Mouse (Mus musculus) fat pad, adult 2 months (tissue): ENCODE data around the gene Aspn.

Source experiments
- DNase-seq: peaks from one replicate; pipeline ENCODE4 v3.0.0-alpha.2; 2011; ENCODE audit warnings: low read depth, low spot score; ENCODE audit errors: extremely low read depth

Aspn gene

GRCm38 (mm10) chr13:49544279-49544678, at the start of gene Aspn:
Gene Aspn, plus strand, starts transcription at chr13:49544443.
- DNase-seq = no peak

DNA sequence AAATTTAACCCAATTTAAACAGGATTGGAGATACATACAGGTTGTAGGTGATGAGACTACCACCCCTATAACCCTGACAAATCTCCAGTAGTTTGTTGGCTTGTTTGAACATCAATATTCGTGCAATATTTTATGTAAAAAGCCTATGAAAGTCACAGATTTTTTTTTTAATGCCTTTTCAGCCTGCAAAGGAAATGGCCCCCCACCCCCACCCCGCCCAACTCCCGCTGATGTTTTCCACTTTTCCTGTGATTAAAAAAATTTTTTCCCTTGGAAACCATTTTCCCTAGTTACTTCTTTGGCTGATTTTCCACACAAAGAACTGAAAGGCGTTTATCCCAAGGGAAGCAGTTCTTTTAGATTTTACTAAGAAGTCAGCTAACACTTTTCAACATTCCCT, 39.7 kb upstream of the Aspn start, which contains the start of gene Ecm2:
Gene Ecm2, plus strand, starts transcription at position 301 of the 400 bp plus-strand sequence.
- DNase-seq = no peak

GRCm38 (mm10) chr13:49505776-49506175, 38.5 kb upstream of the Aspn start:
- no peak for DNase-seq

DNA sequence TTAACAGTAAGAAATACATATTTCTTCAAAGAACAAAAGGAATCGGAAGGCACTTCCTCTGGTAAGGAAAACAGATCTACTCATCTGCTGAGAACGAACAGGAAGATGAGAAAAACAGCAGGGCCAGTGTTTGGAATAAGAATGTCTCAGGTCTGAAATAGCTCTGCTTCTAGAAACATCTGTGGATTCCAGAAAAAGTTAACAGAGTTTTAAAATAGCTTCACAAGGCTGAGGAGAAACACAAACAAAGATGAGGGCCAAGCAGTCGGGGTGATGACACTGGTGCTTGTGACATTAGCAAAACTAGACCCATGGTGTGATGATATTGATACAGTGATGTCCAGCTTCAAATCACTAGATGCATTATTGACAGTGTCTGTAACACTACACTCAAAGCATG, 37.1 kb upstream of the Aspn start:
- DNase-seq = no peak

GRCm38 (mm10) chr13:49518761-49519160, 25.5 kb upstream of the Aspn start:
- no peak for DNase-seq

GRCm38 (mm10) chr13:49526235-49526634, 18.0 kb upstream of the Aspn start:
- DNase-seq = no peak

DNA sequence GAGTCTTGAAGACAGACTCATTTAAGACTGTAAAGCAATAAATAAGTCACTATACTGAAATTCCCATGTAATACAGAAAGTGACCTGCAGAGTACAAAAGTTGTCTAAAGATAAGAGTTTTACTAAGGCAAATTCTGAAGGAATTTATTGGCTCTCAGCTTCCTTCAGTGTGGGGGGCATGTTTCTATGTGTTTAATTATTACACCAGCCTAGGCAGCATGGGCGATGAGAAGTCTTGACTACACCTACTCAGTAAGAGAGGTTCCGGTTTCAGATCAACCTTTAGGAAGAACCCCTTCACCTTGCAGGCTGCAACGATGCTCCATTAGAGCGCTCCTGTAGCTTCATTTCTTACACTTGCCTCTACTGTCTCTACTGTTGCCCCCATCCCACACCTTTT, 13.6 kb upstream of the Aspn start:
- no peak for DNase-seq

DNA sequence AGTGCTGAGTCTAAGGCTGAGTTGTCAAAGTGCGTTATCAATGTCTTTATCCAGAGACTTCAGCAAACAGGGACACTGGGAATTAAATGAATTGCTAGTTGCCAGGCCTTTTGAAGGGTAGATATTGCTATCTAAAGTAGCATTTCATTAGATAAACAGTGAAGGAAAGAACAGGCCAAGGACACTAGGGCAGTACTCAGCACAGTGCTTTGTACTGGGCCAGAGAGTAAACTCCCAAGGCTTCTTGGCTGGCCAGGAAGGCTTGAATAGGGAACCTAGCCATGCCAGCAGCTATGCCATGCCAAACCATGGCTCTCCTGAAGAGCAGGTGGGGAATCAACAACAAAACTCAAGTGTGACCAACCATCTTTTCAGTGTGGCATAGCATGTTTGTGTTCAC, 7.3 kb upstream of the Aspn start:
- no peak for DNase-seq

DNA sequence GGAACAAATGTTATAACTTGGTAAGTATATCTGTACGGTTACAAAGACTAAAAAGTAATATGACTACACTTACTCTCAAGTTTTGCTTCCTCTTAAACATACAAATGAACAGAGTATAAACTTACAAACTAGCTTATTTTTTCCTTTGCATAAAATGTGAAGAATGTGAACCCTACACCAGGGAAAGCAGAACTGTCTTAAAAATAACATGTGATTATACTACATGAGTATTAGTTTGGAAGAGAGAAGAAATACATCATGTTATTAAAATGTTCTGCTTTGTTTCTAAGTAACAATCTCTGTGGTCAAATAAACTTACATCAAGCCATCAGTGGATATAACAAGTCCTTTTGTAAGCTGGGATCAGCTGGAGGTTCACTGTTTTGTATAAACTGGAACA, 5.5 kb upstream of the Aspn start:
- DNase-seq = no peak

- no peak for DNase-seq
These were observed 1.4 kb downstream of the Aspn start for GRCm38 (mm10) chr13:49545646-49546045.

GRCm38 (mm10) chr13:49546517-49546916, 2.3 kb downstream of the Aspn start:
- no peak for DNase-seq

DNA sequence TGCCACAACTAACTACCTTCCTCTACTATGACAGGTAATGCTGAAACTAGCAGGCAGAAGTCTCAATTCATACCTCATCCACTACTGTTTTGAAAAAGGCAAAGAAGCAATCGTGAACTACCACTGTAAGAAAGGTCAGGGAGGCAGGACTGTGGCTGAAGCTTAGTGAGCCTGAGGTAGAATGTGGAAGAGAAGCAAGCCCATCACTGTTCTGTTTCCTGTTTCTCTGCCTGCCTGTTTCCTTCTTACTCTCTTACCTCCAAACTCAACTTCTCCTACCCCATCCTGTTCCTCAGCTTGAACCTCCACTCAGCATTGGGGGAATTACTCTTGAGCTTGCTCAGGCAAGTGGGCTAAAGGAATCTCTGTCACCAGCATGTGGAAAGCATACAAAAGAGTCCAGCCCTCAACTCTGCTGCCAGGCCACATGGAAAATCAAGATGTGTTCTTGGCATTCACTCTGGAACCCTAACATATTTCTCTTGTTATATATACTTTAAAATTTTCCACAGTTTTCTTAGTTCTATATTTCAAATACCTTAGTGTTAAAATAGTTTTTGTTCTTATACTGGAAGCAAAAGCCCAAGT, 3.4 kb downstream of the Aspn start:
- DNase-seq = no peak

DNA sequence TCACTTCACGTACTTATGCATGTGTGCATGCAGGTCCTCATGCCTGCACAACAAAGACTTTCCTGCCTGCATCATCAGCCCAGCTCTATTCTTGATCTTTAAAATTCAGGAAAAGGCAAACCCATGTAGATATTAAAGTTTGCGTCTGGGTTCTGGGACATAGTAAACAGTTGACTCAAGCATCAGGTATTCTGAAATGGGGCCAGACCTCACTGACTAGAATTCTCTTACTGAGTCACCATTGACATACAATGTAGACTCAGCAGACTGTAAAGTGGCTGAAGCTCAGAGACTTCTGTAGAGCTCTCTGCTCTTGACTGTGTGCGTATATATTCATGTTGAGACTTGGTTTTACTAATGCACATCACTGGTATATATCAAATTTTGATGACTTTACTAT, 5.4 kb downstream of the Aspn start:
- no peak for DNase-seq

GRCm38 (mm10) chr13:49554519-49554918, 10.3 kb downstream of the Aspn start:
- no peak for DNase-seq

- peak; percentile 18 for DNase-seq
These were observed 12.0 kb downstream of the Aspn start for GRCm38 (mm10) chr13:49556203-49556602.

- DNase-seq = no peak
These were observed 12.7 kb downstream of the Aspn start for GRCm38 (mm10) chr13:49556924-49557323.

- no peak for DNase-seq
These were observed 14.9 kb downstream of the Aspn start for GRCm38 (mm10) chr13:49559185-49559584.

GRCm38 (mm10) chr13:49560886-49561285, 16.6 kb downstream of the Aspn start:
- DNase-seq = no peak

DNA sequence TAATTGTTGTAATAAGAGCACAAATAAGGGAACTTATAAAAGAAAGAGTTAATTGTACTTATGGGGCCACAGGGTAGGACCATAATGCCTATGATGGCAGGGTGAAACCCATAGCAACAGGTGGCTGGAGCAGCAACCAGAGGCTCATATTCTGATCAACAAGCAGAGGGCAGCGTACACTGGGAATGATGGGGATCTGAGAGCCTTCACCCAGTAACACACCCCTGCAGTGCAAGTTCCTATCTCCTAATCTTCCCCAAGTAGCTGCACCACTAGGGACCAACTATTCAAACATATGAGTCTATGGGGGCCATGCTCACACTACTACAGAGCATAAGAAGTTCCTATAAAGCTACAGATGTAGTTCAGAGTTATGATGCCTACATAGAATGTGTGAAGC, 20.1 kb downstream of the Aspn start:
- no peak for DNase-seq

DNA sequence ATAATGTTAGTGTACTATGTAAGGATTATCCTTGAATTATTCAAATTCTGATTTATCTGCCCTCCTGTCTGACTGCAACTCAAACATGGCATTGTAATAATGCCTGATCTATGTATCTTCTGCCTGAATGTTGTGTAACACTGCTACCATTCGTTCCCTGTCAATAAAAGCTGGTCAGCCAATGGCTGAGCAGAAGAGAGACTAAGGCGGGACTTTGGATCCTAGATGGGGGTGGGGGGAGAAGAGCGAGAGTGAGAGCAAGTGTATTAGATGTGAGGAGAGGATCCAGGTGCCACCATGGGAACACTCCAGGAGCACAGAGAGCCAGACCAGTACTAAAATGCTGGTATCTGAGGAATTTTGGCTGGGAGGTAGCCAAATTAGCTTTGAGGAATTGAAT, 26.1 kb downstream of the Aspn start:
- no peak for DNase-seq

GRCm38 (mm10) chr13:49571418-49571817, 27.2 kb downstream of the Aspn start:
- DNase-seq = no peak

- DNase-seq = no peak
These were observed 37.6 kb downstream of the Aspn start, which contains the start of gene Omd for GRCm38 (mm10) chr13:49581541-49582530. Gene Omd, plus strand, starts transcription at chr13:49582462.
